Comparison of ENCODE assay signal across 26 mouse cellular contexts in the genomic region with DNA sequence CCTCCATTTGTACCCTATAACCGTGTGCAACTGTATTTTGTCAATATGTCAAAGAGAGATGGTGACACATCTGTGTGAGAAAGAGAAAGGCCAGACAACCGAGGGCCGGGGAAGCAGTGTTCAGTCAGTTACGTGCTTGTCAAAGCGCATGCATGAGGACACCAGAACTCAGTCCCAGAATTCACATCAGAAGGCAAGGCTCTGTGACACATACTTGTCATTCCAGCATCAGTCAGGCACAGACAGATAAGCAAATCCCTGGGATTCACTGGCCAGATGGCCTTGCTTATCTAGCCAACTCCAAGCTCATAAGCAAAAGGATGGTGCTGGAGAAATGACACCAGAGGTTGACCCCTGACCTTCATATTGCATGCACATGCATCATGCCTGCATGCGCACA. TPM values are rescaled to one million over a fixed set of nuclear protein-coding genes. Genes with fewer than 3 reads are reported as not detected.
DNase-seq lines count a peak whose midpoint lies in the region; ATAC-seq and TF ChIP-seq lines count a peak whose summit lies in the region.
"Had no signal": no experiment of that assay in that cellular context is flagged by ENCODE, and none has a peak within 500 bp of the region (broad histone marks: within the 10 kb centered on the region; RNA-seq: fewer than 3 reads in every experiment).

No protein-coding gene starts in this region.

- WGBS in heart, embryonic 13.5 days: 32% methylated on average over 6 of the region's 6 CpGs
- 89% methylated on average over 6 of the region's 6 CpGs for WGBS in liver, adult 2 months
- 77% methylated on average over 6 of the region's 6 CpGs for WGBS in liver, postnatal 0 days (ENCODE audit: insufficient replicate concordance)
- 67% methylated on average over 6 of the region's 6 CpGs for WGBS in lung, postnatal 0 days
- WGBS in lung, adult 2 months: 79% methylated on average over 6 of the region's 6 CpGs

- H3K4me1 ChIP-seq in heart, embryonic 13.5 days: peaks cover 83% of the 10 kb centered on the region
- H3K4me1 ChIP-seq in liver, adult 2 months (ENCODE audit: control insufficient read depth, insufficient read depth, low read length): no peaks in the 10 kb centered on the region
- H3K4me1 ChIP-seq in liver, postnatal 0 days (ENCODE audit: insufficient read depth): no peaks in the 10 kb centered on the region
- H3K4me1 ChIP-seq in lung, postnatal 0 days (ENCODE audit: insufficient read depth, low read depth, low read length): no peaks in the 10 kb centered on the region
- H3K4me1 ChIP-seq in lung, adult 2 months (ENCODE audit: control insufficient read depth, insufficient read depth, low read length): no peaks in the 10 kb centered on the region

- no peak for TF ChIP-seq CTCF in liver, adult 2 months (IDR thresholded peaks at IDR 0.05; ENCODE audit: low read depth, low read length)
- no peak for TF ChIP-seq CTCF in liver, postnatal 0 days (IDR thresholded peaks at IDR 0.05; ENCODE audit: low read depth)
- no peak for TF ChIP-seq CTCF in lung, postnatal 0 days (IDR thresholded peaks at IDR 0.05)
- no peak for TF ChIP-seq CTCF in lung, adult 2 months (IDR thresholded peaks at IDR 0.05; ENCODE audit: insufficient read depth, low read length)

- DNase-seq in heart, adult 18-20 months: no peak
- peak; percentile 18 for DNase-seq in liver, adult 2 months (ENCODE audit: extremely low read depth, low read depth, low spot score)
- no peak for DNase-seq in liver, postnatal 0 days
- no peak for DNase-seq in lung, postnatal 0 days (ENCODE audit: low spot score)
- DNase-seq in lung, adult 2 months: no peak
- DNase-seq: adrenal gland, adult 2 months; adrenal gland, postnatal 36 days; B cell, adult 2 months; cerebellum, adult 2 months; cerebellum, postnatal 14 days; forebrain, postnatal 0 days; kidney, adult 18-20 months; kidney, postnatal 25 days; liver, embryonic 13.5 days; lung, postnatal 14 days; right cerebral cortex, postnatal 25 days had no signal

- no peaks in the 10 kb centered on the region for H3K36me3 ChIP-seq in heart, embryonic 13.5 days
- no peaks in the 10 kb centered on the region for H3K36me3 ChIP-seq in liver, adult 2 months (ENCODE audit: control insufficient read depth, insufficient read depth, low read length)
- H3K36me3 ChIP-seq in liver, postnatal 0 days (replicated peaks; ENCODE audit: insufficient read depth, low read length): no peaks in the 10 kb centered on the region
- no peaks in the 10 kb centered on the region for H3K36me3 ChIP-seq in lung, postnatal 0 days (ENCODE audit: insufficient read depth, low read length)
- H3K36me3 ChIP-seq: forebrain, embryonic 12.5 days; kidney, embryonic 15.5 days; limb, embryonic 12.5 days; liver, embryonic 13.5 days; stomach, embryonic 15.5 days had no signal

- H3K9ac ChIP-seq in heart, embryonic 13.5 days: no peak overlapping the region
- H3K9ac ChIP-seq in liver, adult 2 months (ENCODE audit: low read depth, low read length): no peak overlapping the region
- no peak overlapping the region for H3K9ac ChIP-seq in liver, postnatal 0 days (replicated peaks)
- no peak overlapping the region for H3K9ac ChIP-seq in lung, postnatal 0 days (replicated peaks; ENCODE audit: low read depth)
- H3K9ac ChIP-seq: forebrain, embryonic 12.5 days; forebrain, postnatal 0 days; kidney, embryonic 15.5 days; limb, embryonic 12.5 days; liver, embryonic 13.5 days; stomach, embryonic 15.5 days had no signal

- H3K79me2 ChIP-seq in liver, adult 2 months (ENCODE audit: control insufficient read depth, insufficient read depth, low read length): no peaks in the 10 kb centered on the region

- H3K27me3 ChIP-seq in heart, embryonic 13.5 days (replicated peaks): no peaks in the 10 kb centered on the region
- H3K27me3 ChIP-seq in liver, adult 2 months (ENCODE audit: control insufficient read depth, insufficient read depth, low read length): no peaks in the 10 kb centered on the region
- H3K27me3 ChIP-seq in liver, postnatal 0 days (ENCODE audit: insufficient read depth, low read length): no peaks in the 10 kb centered on the region
- no peaks in the 10 kb centered on the region for H3K27me3 ChIP-seq in lung, postnatal 0 days (replicated peaks; ENCODE audit: insufficient read depth, low read length)
- H3K27me3 ChIP-seq: forebrain, embryonic 12.5 days; kidney, embryonic 15.5 days; limb, embryonic 12.5 days; liver, embryonic 13.5 days; stomach, embryonic 15.5 days had no signal

- ATAC-seq in heart, embryonic 13.5 days (ENCODE audit: extremely low read depth, insufficient number of reproducible peaks, low FRiP score, low TSS enrichment): peak; percentile 60; the same call in 1 of the 2 replicates
- no peak for ATAC-seq in liver, postnatal 0 days
- peak; percentile 33 for ATAC-seq in lung, postnatal 0 days
- ATAC-seq: forebrain, postnatal 0 days; hindbrain, embryonic 16.5 days; midbrain, embryonic 16.5 days had no signal

- no peak for TF ChIP-seq POLR2A in liver, adult 2 months (IDR thresholded peaks at IDR 0.05; ENCODE audit: extremely low read depth, insufficient read depth, low read length)
- no peak for TF ChIP-seq POLR2A in lung, adult 2 months (IDR thresholded peaks at IDR 0.05; ENCODE audit: borderline replicate concordance, extremely low read depth, low read depth, low read length)

- no peaks in the 10 kb centered on the region for H3K9me3 ChIP-seq in heart, embryonic 13.5 days
- H3K9me3 ChIP-seq in liver, postnatal 0 days (ENCODE audit: low read length): no peaks in the 10 kb centered on the region
- H3K9me3 ChIP-seq in lung, postnatal 0 days (ENCODE audit: low read length): no peaks in the 10 kb centered on the region
- H3K9me3 ChIP-seq: forebrain, embryonic 12.5 days; kidney, embryonic 15.5 days; limb, embryonic 12.5 days; liver, embryonic 13.5 days; stomach, embryonic 15.5 days had no signal

- TF ChIP-seq EP300 in liver, postnatal 0 days (IDR thresholded peaks at IDR 0.05; ENCODE audit: low read depth): no peak
- no peak for TF ChIP-seq EP300 in lung, postnatal 0 days (IDR thresholded peaks at IDR 0.05)

- no peak overlapping the region; the same call in 1 of the 2 replicates for H3K4me2 ChIP-seq in heart, embryonic 13.5 days
- no peak overlapping the region for H3K4me2 ChIP-seq in liver, postnatal 0 days (ENCODE audit: low read depth, low read length)
- no peak overlapping the region for H3K4me2 ChIP-seq in lung, postnatal 0 days (replicated peaks; ENCODE audit: low read depth, low read length)
- H3K4me2 ChIP-seq: forebrain, embryonic 12.5 days; kidney, embryonic 15.5 days; limb, embryonic 12.5 days; liver, embryonic 13.5 days; midbrain, embryonic 11.5 days; stomach, embryonic 15.5 days had no signal

- H3K27ac ChIP-seq in heart, embryonic 13.5 days (replicated peaks): peak overlapping the region; percentile 85
- H3K27ac ChIP-seq in liver, adult 2 months (replicated peaks; ENCODE audit: insufficient read depth, low read depth, low read length): no peak overlapping the region
- no peak overlapping the region for H3K27ac ChIP-seq in liver, postnatal 0 days (ENCODE audit: low read depth)
- no peak overlapping the region for H3K27ac ChIP-seq in lung, postnatal 0 days (ENCODE audit: low read length)
- H3K27ac ChIP-seq: forebrain, embryonic 12.5 days; kidney, embryonic 15.5 days; limb, embryonic 12.5 days; liver, embryonic 13.5 days; stomach, embryonic 15.5 days had no signal

- no peak overlapping the region for H3K4me3 ChIP-seq in heart, embryonic 13.5 days
- no peak overlapping the region for H3K4me3 ChIP-seq in liver, adult 2 months (ENCODE audit: insufficient read depth, low read depth, low read length)
- H3K4me3 ChIP-seq in liver, postnatal 0 days (ENCODE audit: low read depth, low read length): no peak overlapping the region
- no peak overlapping the region for H3K4me3 ChIP-seq in lung, postnatal 0 days (ENCODE audit: low read depth, low read length)
- no peak overlapping the region for H3K4me3 ChIP-seq in lung, adult 2 months (replicated peaks; ENCODE audit: extremely low read depth, low read depth, low read length)
- H3K4me3 ChIP-seq: forebrain, embryonic 12.5 days; kidney, embryonic 15.5 days; limb, embryonic 12.5 days; liver, embryonic 13.5 days; stomach, embryonic 15.5 days had no signal

RNA-seq across cellular contexts. Expression of a gene that starts 11.7 kb away (rescaled TPM):
- 262 and 266 TPM in 2 replicates for polyA plus RNA-seq in heart, embryonic 13.5 days (2015; fragmentation: Nextera tagmentation; extraction: Ambion mirVana)
- 10 to 100 TPM; 32.3 to 35.4 TPM for total RNA-seq in heart, adult 18-20 months (2021)
- total RNA-seq in liver, adult 2 months (2014; rRNA removed): 24.0 TPM in 2 replicates
- 31.4 and 34.0 TPM in 2 replicates for polyA plus RNA-seq in liver, adult 2 months (2012; rRNA removed)
- 63.7 and 68.4 TPM in 2 replicates for polyA plus RNA-seq in liver, postnatal 0 days (2015; fragmentation: Nextera tagmentation; extraction: Ambion mirVana)
- polyA plus RNA-seq in lung, postnatal 0 days (2015; fragmentation: Nextera tagmentation; extraction: Ambion mirVana): 88.6 and 95.6 TPM in 2 replicates
- polyA plus RNA-seq in lung, adult 2 months (2012; rRNA removed): 57.7 and 82.7 TPM in 2 replicates

RNA-seq across cellular contexts. Expression of a gene that starts 47.1 kb away (rescaled TPM):
- 0.12 and 0.15 TPM in 2 replicates for polyA plus RNA-seq in heart, embryonic 13.5 days (2015; fragmentation: Nextera tagmentation; extraction: Ambion mirVana)
- under 1 TPM in 1 of 2 experiments, not detected in 1; 0.54 TPM for total RNA-seq in heart, adult 18-20 months (2021)
- total RNA-seq in liver, adult 2 months (2014; rRNA removed): 293 and 381 TPM in 2 replicates
- polyA plus RNA-seq in liver, adult 2 months (2012; rRNA removed): 284 and 348 TPM in 2 replicates
- polyA plus RNA-seq in liver, postnatal 0 days (2015; fragmentation: Nextera tagmentation; extraction: Ambion mirVana): 30.0 and 44.0 TPM in 2 replicates
- polyA plus RNA-seq in lung, postnatal 0 days (2015; fragmentation: Nextera tagmentation; extraction: Ambion mirVana): 0.27 TPM in 1 of 2 replicates, not detected in the other
- polyA plus RNA-seq in lung, adult 2 months (2012; rRNA removed): 0.45 and 0.83 TPM in 2 replicates
- total RNA-seq: left cerebral cortex, adult 18-20 months had no signal
- polyA plus RNA-seq: cortical plate, adult 2 months; limb, embryonic 12.5 days; midbrain, embryonic 11.5 days; midbrain, embryonic 16.5 days had no signal

Comparison
In these comparisons a context has a peak if more than half of its experiments do, and no peak if none do; other contexts are left out.
1. RNA of a gene that starts 47.1 kb away (polyA plus RNA-seq): 284 to 348 TPM in liver, adult 2 months and 30.0 to 44.0 TPM in liver, postnatal 0 days; 0.45 to 0.83 TPM in lung, adult 2 months, 0.12 to 0.15 TPM in heart, embryonic 13.5 days and 0.27 TPM in lung, postnatal 0 days; every median in the first group is over 10 times any median in the second.